Mouse (Mus musculus) neural tube, embryonic 12.5 days (tissue): ENCODE data around the gene Ndufa9. TPM values are rescaled to one million over a fixed set of nuclear protein-coding genes. Genes with fewer than 3 reads are reported as not detected.

Experiments used
- ATAC-seq: fragments of 200-750 bp; cut with Nextera tagmentation; 2 replicates; pipeline ENCODE4 v1.8.0; 2017; ENCODE audit warnings: low read depth, mild to moderate bottlenecking, moderate TSS enrichment, moderate library complexity; ENCODE audit not compliant: low FRiP score
- H3K27ac ChIP-seq: fragments of 300-500 bp; sonication (generic); 2 replicates; pipeline ENCODE4 v1.5.1; 2016
- H3K27me3 ChIP-seq: fragments of 300-500 bp; sonication (generic); replicated peaks from 2 replicates; pipeline ENCODE4 v1.6.1; 2016; ENCODE audit warnings: mild to moderate bottlenecking
- H3K36me3 ChIP-seq: fragments of 300-500 bp; sonication (generic); 2 replicates; pipeline ENCODE4 v1.6.1; 2016; ENCODE audit warnings: mild to moderate bottlenecking
- H3K4me1 ChIP-seq: fragments of 300-500 bp; sonication (generic); 2 replicates; pipeline ENCODE4 v1.6.1; 2016
- H3K4me2 ChIP-seq: fragments of 300-500 bp; sonication (generic); replicated peaks from 2 replicates; pipeline ENCODE4 v1.6.1; 2016; ENCODE audit warnings: mild to moderate bottlenecking
- H3K4me3 ChIP-seq: fragments of 300-500 bp; sonication (generic); 2 replicates; pipeline ENCODE4 v1.5.1; 2016
- H3K9ac ChIP-seq: fragments of 300-500 bp; sonication (generic); 2 replicates; pipeline ENCODE4 v1.6.1; 2016; ENCODE audit warnings: mild to moderate bottlenecking
- H3K9me3 ChIP-seq: fragments of 300-500 bp; sonication (generic); 2 replicates; pipeline ENCODE4 v1.6.1; 2016; ENCODE audit warnings: mild to moderate bottlenecking
- WGBS: fragments of 180-500 bp; shearing (Covaris S2); methylation state at CpG from one replicate; pipeline ENCODE4 v1.1.7; 2016; 5-methylcytosine and 5-hydroxymethylcytosine counted together
- polyA plus RNA-seq: library from polyadenylated mRNA; unstranded; fragments of >200 nt; fragmentation: Nextera tagmentation; extraction: Ambion mirVana; gene quantifications from 2 replicates; pipeline ENCODE4 v1.2.1, GENCODE M21; 2016

Ndufa9 gene
- polyA plus RNA-seq, 1 experiment from 2014 or later: 191 TPM

DNA sequence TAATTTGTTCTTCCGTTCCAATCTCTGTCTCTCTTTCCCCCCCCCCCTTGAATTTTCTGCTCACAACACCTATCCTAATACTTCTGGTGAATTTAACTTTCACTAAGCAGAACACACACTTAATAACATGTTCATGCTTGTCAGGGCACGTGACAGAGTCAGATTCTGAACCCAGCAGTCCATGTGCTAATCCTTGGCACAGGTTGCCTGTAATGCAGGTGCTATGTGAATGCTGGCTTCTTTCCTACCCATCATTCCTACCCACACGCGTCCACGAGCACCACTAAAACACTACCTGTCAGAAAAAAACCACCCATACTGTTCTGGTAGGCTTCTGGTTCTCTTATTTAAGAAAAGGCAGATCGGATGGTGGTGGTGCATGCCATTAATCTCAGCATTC lies 54.2 kb downstream of the Ndufa9 start:
- Histone ChIP-seq H3K4me3 (no peak overlapping the region), H3K27ac (no peak overlapping the region), H3K27me3 (no peaks in the 10 kb centered on the region), H3K4me1 (no peaks in the 10 kb centered on the region), H3K36me3 (no peaks in the 10 kb centered on the region), H3K9ac (no peak overlapping the region), H3K9me3 (peaks cover 5% of the 10 kb centered on the region; the same call in 1 of the 2 replicates), H3K4me2 (no peak overlapping the region)
- ATAC-seq: no peak
- 84% methylated on average over 6 of the region's 6 CpGs for whole genome bisulfite sequencing

DNA sequence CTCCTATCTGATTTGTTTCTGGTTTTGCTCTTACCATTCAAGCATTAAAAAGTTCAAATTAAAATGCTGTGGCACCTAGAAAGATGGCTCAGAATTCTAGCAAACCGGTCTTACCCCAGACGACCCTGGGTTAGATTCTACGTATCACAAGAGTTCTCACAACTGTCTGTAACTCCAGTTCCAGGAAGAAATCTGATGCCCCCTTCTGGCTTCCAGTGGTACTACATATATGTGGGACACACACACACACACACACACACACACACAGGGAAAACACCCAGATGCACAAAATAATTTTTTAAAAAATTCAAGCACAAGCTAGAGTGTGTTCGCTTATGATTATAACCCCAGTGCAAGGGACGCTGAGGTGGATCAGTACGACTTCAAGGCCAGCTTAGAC lies 55.2 kb downstream of the Ndufa9 start:
- peaks cover 5% of the 10 kb centered on the region; the same call in 1 of the 2 replicates for H3K9me3 ChIP-seq
- H3K4me1 ChIP-seq: no peaks in the 10 kb centered on the region
- H3K9ac ChIP-seq: no peak overlapping the region
- no peak overlapping the region for H3K27ac ChIP-seq
- H3K4me3 ChIP-seq: no peak overlapping the region
- no peak for ATAC-seq
- 94% methylated on average over 6 of the region's 6 CpGs for WGBS
- H3K36me3 ChIP-seq: no peaks in the 10 kb centered on the region
- H3K4me2 ChIP-seq: no peak overlapping the region
- H3K27me3 ChIP-seq: no peaks in the 10 kb centered on the region

DNA sequence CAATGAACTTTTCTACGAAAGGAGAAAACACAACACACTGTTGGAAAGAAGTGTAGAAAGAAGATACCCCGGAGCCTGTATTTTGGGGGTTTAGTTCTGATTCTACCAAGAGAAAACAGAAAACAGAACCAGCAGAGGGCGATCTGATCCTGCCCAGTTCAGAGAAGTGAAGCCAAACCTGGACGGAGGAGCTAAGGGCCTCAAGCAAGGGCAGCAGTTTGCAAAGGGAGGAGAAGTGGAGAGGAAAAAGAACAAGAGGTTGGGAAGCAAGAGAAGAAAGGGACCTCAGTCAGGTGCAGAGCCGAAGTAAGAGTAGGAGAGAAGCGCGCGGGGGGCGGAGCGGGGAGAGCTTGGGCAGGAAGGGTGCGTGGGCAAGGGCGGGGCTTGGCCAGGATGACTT lies 57.0 kb downstream of the Ndufa9 start:
- ATAC-seq: no peak
- H3K4me2 ChIP-seq: peak overlapping the region; percentile 43
- WGBS: 39% methylated on average over 12 of the region's 12 CpGs
- H3K4me1 ChIP-seq: no peaks in the 10 kb centered on the region
- H3K4me3 ChIP-seq: no peak overlapping the region
- no peak overlapping the region for H3K27ac ChIP-seq
- no peak overlapping the region for H3K9ac ChIP-seq
- H3K27me3 ChIP-seq: no peaks in the 10 kb centered on the region
- H3K36me3 ChIP-seq: no peaks in the 10 kb centered on the region
- H3K9me3 ChIP-seq: peaks cover 5% of the 10 kb centered on the region; the same call in 1 of the 2 replicates

DNA sequence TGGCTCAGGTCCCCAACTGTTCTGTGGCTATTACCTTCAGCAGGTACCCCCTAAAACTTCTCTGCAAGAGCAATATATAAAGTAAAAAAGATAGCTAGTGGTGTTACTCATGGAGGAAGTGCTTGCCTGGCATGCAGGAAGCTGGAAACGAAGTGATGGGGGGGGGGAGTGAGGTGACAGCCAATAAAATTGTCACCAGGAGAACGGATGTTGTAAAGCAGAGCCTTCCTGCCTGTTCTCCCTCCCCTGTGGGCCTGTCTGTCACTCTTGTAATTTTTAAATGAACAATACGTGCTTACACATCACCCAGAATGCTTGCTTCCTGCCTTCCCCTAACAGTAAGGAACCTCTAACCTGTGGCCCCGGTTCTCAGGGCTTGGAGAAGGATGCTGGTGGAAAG lies 57.4 kb downstream of the Ndufa9 start:
- WGBS: 38% methylated on average over 4 of the region's 4 CpGs
- no peak overlapping the region for H3K4me2 ChIP-seq

DNA sequence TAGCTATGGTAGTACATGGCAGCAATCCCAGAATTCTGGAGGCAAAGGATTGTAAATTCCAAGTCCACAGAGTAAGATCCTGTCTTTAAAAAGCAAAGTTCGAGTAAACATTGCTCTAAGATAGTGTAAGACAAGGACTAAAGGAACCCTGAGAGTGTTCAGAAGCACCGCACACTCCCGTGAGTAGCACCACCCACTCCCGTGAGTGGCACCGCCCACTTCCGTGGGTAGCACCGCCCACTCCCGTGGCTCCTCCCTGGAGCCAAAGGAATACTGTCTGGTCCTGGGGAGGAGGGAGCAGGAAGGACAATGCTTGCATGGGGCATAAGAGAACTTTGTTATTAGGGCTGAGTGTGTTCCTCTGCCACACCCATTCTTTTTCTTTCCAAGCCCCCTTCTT lies 60.1 kb downstream of the Ndufa9 start:
- Histone ChIP-seq H3K36me3 (no peaks in the 10 kb centered on the region), H3K4me1 (no peaks in the 10 kb centered on the region), H3K4me3 (no peak overlapping the region), H3K4me2 (no peak overlapping the region), H3K9me3 (peaks cover 4% of the 10 kb centered on the region; the same call in 1 of the 2 replicates), H3K27ac (no peak overlapping the region), H3K27me3 (no peaks in the 10 kb centered on the region), H3K9ac (no peak overlapping the region)
- 83% methylated on average over 8 of the region's 8 CpGs for WGBS
- no peak for ATAC-seq

More for the DNA sequence above, 57.4 kb downstream of the Ndufa9 start:
- no peaks in the 10 kb centered on the region for H3K4me1 ChIP-seq
- H3K9ac ChIP-seq: no peak overlapping the region
- no peaks in the 10 kb centered on the region for H3K36me3 ChIP-seq
- peaks cover 5% of the 10 kb centered on the region; the same call in 1 of the 2 replicates for H3K9me3 ChIP-seq
- no peaks in the 10 kb centered on the region for H3K27me3 ChIP-seq
- no peak for ATAC-seq
- H3K27ac ChIP-seq: no peak overlapping the region
- H3K4me3 ChIP-seq: no peak overlapping the region

DNA sequence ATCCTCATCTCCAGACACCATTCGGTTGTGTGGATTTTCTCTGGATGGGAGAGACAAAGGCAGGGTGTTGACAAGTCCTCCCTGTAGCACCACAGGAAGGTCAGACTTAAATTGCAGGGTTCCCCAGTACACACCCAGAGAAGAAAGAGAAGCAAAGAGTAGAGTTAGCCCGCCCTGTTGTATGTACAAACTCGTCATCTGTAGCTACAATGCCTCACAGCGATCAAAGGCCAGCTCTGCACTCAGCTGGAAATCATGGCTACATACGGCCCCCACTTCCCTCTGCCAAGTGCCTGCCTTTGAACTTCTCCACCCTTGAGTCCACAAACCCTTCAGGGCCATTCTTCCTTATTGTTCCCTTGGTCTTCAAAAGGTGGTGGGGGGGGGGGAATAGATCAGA lies 64.7 kb downstream of the Ndufa9 start:
- no peaks in the 10 kb centered on the region for H3K9me3 ChIP-seq
- no peak overlapping the region for H3K4me2 ChIP-seq
- H3K4me3 ChIP-seq: no peak overlapping the region
- no peaks in the 10 kb centered on the region for H3K4me1 ChIP-seq
- no peak overlapping the region for H3K9ac ChIP-seq
- no peaks in the 10 kb centered on the region for H3K27me3 ChIP-seq
- H3K27ac ChIP-seq: no peak overlapping the region
- WGBS: 55% methylated on average over 5 of the region's 5 CpGs
- no peaks in the 10 kb centered on the region for H3K36me3 ChIP-seq
- ATAC-seq: no peak

DNA sequence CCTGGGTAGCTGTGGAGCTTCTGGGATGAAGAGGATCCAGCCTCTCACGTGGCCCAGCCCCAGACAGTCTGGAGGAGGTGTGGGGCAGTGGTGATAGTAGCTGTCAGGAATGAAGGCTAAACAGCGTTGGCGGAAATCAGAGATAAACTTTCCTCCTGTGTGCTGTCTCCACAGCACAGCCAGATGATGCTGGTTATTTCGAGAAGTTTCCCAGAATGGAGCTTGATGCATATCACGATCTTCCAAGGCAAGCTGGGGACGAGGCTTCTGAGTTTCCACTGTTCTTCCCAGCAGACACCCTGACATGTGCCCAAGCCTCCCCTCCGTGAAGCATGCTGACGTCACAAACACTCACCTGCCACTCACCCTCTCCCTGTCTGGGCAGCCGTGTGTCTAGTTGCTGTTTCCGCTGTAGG lies 65.3 kb downstream of the Ndufa9 start:
- no peak for ATAC-seq
- 75% methylated on average over 10 of the region's 10 CpGs for WGBS
- Histone ChIP-seq H3K4me3 (no peak overlapping the region), H3K4me1 (no peaks in the 10 kb centered on the region), H3K36me3 (no peaks in the 10 kb centered on the region), H3K4me2 (no peak overlapping the region), H3K9ac (no peak overlapping the region), H3K27ac (no peak overlapping the region), H3K27me3 (no peaks in the 10 kb centered on the region), H3K9me3 (no peaks in the 10 kb centered on the region)

DNA sequence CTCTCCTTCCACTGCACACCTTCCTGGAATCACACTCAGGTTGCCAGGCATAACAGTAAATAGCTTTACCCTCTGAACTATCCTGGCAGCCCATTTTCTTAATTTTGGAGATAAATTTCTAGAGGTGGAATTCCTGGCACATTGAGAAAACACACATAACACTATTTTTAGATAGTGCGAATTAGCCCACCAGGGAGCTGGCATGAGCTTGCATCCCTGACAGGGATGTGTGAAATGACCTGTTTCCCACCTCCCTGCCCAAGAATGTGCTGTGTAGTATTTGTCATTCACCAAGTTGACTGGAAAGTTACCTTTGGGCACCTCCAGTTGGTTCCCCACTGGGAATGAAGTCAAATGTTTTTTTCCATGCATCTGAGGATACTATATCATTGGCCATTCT lies 65.9 kb downstream of the Ndufa9 start:
- ATAC-seq: no peak
- Histone ChIP-seq H3K9ac (no peak overlapping the region), H3K9me3 (no peaks in the 10 kb centered on the region), H3K4me1 (no peaks in the 10 kb centered on the region), H3K36me3 (no peaks in the 10 kb centered on the region), H3K4me3 (no peak overlapping the region), H3K4me2 (no peak overlapping the region), H3K27me3 (no peaks in the 10 kb centered on the region), H3K27ac (no peak overlapping the region)
- 87% methylated on average over 1 of the region's 1 CpGs for WGBS

DNA sequence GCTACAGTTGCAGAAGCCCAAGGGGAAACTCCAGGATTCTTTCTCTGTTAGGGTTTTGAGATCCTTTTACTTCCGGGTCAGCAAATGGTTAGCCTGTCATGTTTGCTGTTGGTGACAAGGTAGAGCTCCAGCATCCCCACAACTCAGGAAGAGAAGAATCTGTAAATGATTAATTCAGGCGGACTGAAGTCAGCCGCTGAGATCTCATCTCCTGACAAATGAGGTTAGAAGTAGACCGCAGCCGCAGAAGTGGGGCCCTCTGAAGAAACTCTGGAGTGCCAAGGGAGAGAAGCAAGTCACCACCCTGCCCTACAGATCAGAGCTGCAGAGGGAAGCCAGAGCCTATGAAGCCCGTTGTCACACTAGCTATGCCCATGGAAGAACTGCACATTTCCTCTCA lies 71.0 kb downstream of the Ndufa9 start:
- H3K27ac ChIP-seq: no peak overlapping the region
- H3K4me1 ChIP-seq: no peaks in the 10 kb centered on the region
- H3K4me3 ChIP-seq: no peak overlapping the region
- no peak overlapping the region for H3K4me2 ChIP-seq
- H3K9ac ChIP-seq: no peak overlapping the region
- no peaks in the 10 kb centered on the region for H3K36me3 ChIP-seq
- WGBS: 80% methylated on average over 6 of the region's 6 CpGs
- ATAC-seq: no peak
- no peaks in the 10 kb centered on the region for H3K27me3 ChIP-seq
- H3K9me3 ChIP-seq: no peaks in the 10 kb centered on the region

DNA sequence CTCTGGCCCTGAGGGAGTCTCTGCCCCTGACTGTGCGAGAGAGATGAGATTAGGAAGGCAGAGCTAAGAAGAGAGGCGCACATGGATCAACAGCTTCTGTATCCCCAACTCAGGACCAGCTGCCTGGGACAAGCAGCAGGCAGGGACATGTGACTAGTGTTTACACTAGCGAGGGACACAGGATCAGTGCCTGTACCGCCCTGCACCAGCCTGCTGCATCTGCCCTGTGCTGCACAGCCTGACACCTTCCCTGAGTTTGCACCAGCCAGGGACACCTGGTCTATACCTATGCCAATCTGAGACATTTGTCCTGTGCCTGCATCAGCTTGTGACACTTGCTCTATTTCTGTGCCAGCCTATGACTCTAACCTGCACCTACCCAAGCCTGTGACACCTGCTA lies 75.1 kb downstream of the Ndufa9 start:
- Histone ChIP-seq H3K9me3 (no peaks in the 10 kb centered on the region), H3K4me1 (peaks cover 4% of the 10 kb centered on the region; the same call in 1 of the 2 replicates), H3K27me3 (0 out of 2 replicates have a peak, but pooled peaks cover 3% of the 10 kb centered on the region), H3K9ac (no peak overlapping the region), H3K27ac (no peak overlapping the region), H3K36me3 (no peaks in the 10 kb centered on the region), H3K4me3 (no peak overlapping the region), H3K4me2 (no peak overlapping the region)
- ATAC-seq: no peak
- WGBS: 73% methylated on average over 4 of the region's 4 CpGs

DNA sequence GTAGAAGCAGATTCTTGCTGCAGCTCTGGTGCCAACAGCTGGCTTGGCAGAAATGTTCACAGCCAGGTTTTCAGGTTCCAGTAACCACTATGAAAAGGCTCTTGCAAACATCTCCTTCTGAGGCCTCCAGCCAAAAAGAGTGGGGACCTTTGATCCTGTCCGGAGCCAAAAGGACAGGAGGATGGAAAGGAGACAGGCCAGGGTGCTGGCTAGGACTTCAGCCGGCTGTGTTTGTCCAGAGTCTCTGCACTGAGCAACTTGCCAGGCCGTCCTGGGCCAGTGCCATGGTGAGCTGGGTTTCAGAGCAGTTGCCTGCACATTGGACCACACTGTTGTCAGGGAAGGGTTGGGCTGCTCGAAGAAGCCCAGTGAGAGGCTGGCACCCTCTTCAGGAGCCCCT lies 76.6 kb downstream of the Ndufa9 start:
- ATAC-seq: no peak
- Histone ChIP-seq H3K4me1 (peaks cover 18% of the 10 kb centered on the region), H3K27ac (no peak overlapping the region), H3K4me2 (no peak overlapping the region), H3K27me3 (0 out of 2 replicates have a peak, but pooled peaks cover 3% of the 10 kb centered on the region), H3K36me3 (no peaks in the 10 kb centered on the region), H3K4me3 (no peak overlapping the region), H3K9ac (no peak overlapping the region), H3K9me3 (no peaks in the 10 kb centered on the region)
- WGBS: 80% methylated on average over 4 of the region's 4 CpGs
